Mouse (Mus musculus): ENCODE results near the gene Arsg. TPM values are rescaled to one million over a fixed set of nuclear protein-coding genes. Genes with fewer than 3 reads are reported as not detected.

The Arsg gene
- total RNA-seq, 4 experiments from 2014 or later: 5.8 to 18.1 (median 11.7) TPM

Small RNA genes lying within 50 kb of the gene (microRNA-seq; reads per million reads assigned to microRNA genes)
- 0 reads per million in 2 experiments for gene Gm25540

Other genes starting within 250 kb of the Arsg start
- gene Rgs9, start 175.2 kb upstream of the Arsg start, total RNA-seq (2022): 1 to 10 TPM; 4.9 to 9.8 (median 7.4) TPM
- 10 to 100 TPM; 65.1 to 70.3 (median 68.0) TPM for gene Gna13, start 110.5 kb upstream of the Arsg start, total RNA-seq (2022)
- not detected for gene 9930022D16Rik, start 59.5 kb upstream of the Arsg start, total RNA-seq (2022)
- 10 to 100 TPM; 42.2 to 58.0 (median 49.0) TPM for gene Amz2, start 47.4 kb upstream of the Arsg start, total RNA-seq (2022)
- 1 to 10 TPM in 2 of 4 experiments, under 1 TPM in 2; 0.41 to 3.0 (median 1.3) TPM for gene Slc16a6, start 224 bp downstream of the Arsg start, total RNA-seq (2022)
- gene Wipi1, start 138.6 kb downstream of the Arsg start, total RNA-seq (2022): 10 to 100 TPM; 32.2 to 43.7 (median 40.0) TPM
- 100 to 1,000 TPM; 388 to 483 (median 411) TPM for gene Prkar1a, start 176.0 kb downstream of the Arsg start, total RNA-seq (2022)
- gene Fam20a, start 248.9 kb downstream of the Arsg start, total RNA-seq (2022): 1 to 10 TPM; 2.6 to 5.2 (median 3.7) TPM